Mouse (Mus musculus): ENCODE data around the gene Lhfp. TPM values are rescaled to one million over a fixed set of nuclear protein-coding genes. Genes with fewer than 3 reads are reported as not detected.

Gene Lhfp
- polyA plus RNA-seq, 1 experiment: 288 TPM

DNA sequence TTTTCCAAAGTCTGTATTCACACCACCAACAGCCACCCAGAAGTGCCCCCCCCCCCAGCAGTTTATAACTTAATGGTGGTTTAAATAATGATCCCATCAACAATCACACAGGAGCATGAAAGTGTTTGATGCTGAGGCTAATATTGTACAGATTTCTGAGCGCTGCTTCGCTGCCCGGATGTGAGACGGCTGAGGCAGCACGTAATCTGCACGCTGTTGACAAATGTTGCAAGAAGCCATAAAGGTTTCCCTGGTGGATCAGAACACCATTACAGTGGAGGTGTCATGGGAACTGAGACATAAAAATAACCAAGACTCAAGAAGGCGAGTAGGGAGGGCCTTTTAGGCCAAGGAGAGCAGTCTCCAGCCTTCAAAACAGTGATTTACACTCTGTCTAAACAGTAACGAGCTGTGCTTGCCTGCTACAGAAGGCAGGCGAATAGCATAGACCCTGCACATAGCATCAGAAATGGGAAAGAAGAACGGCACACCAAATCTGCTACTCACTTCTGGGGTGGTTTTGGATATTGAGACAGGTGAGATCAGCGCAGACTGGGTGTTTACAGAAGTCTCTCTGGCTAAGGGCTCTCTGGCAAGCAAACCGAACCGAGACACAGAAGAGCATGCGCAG lies 248.4 kb downstream of the Lhfp start:
- TF ChIP-seq CTCF (IDR thresholded peaks at IDR 0.05; ENCODE audit: insufficient read depth, low read length): no peak
- TF ChIP-seq POLR2A (IDR thresholded peaks at IDR 0.05; ENCODE audit: borderline replicate concordance, extremely low read depth, low read depth, low read length): no peak
- no peak for DNase-seq
- Histone ChIP-seq H3K4me3 (replicated peaks; ENCODE audit: extremely low read depth, low read depth, low read length) (no peak overlapping the region), H3K4me1 (ENCODE audit: control insufficient read depth, insufficient read depth, low read length) (no peaks in the 10 kb centered on the region)
- 81% methylated on average over 14 of the region's 14 CpGs for WGBS

DNA sequence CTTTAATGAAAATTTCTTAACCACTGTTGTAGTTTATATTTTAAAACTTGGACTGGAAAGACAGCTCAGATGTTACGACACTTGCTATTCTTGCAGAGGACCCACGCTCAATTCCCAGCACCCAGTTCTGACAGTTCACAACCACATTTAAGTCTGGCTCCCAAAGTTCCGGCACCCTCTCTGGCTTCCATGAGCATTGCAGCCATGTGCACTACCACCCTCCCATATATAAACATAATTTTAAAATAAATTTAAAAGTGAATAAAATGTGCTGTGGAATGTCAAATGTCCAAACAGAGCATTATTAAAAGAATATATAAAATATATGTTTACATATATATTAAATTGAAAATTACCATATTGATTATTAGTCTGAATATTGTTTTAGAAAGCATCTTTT lies 249.9 kb downstream of the Lhfp start:
- H3K4me1 ChIP-seq (ENCODE audit: control insufficient read depth, insufficient read depth, low read length): no peaks in the 10 kb centered on the region
- TF ChIP-seq CTCF (IDR thresholded peaks at IDR 0.05; ENCODE audit: insufficient read depth, low read length) (no peak), POLR2A (IDR thresholded peaks at IDR 0.05; ENCODE audit: borderline replicate concordance, extremely low read depth, low read depth, low read length) (no peak)
- WGBS: 95% methylated on average over 3 of the region's 3 CpGs
- H3K4me3 ChIP-seq (replicated peaks; ENCODE audit: extremely low read depth, low read depth, low read length): no peak overlapping the region
- DNase-seq: no peak

DNA sequence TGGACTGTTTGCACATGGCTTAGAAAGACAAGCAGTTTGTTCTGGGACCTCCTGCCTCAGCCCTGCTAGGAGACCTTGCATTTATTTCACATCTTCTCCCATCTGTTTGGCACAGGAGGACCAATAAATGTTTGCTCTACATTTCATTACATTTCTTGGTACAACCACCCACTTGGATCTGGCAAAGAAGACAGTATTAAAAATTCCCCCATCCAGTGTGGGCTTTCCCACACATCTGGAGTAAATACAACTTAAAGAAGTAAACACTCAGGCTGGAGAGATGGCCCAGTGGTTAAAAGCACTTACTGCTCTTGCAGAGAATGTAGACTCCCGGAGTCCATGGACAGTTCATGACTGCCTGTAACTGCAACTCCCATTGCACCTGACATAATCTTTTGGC lies 250.6 kb downstream of the Lhfp start:
- DNase-seq: no peak
- WGBS: 51% methylated on average over 1 of the region's 1 CpGs
- no peaks in the 10 kb centered on the region for H3K4me1 ChIP-seq (ENCODE audit: control insufficient read depth, insufficient read depth, low read length)
- TF ChIP-seq CTCF (IDR thresholded peaks at IDR 0.05; ENCODE audit: insufficient read depth, low read length) (no peak), POLR2A (IDR thresholded peaks at IDR 0.05; ENCODE audit: borderline replicate concordance, extremely low read depth, low read depth, low read length) (no peak)
- no peak overlapping the region for H3K4me3 ChIP-seq (replicated peaks; ENCODE audit: extremely low read depth, low read depth, low read length)

DNA sequence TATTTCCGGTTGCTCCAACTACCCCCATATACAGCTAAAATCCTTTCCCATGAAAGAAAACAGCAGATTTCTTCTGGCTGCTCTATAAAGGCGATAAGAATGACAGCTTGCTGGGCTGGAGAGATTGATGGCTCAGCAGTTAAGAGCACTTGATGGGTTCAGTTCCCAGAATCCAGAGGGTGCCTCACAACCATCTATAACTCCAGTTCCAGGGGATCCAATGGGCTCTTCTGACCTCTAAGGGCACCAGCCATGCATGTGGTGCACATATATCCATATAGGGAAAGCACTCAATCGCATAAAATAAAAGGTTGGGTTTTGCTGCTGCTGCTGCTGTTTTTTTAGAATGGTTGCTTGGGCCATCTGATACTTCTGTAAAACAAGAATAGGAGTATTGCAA lies 251.1 kb downstream of the Lhfp start:
- no peak for DNase-seq
- no peak overlapping the region for H3K4me3 ChIP-seq (replicated peaks; ENCODE audit: extremely low read depth, low read depth, low read length)
- TF ChIP-seq CTCF (IDR thresholded peaks at IDR 0.05; ENCODE audit: insufficient read depth, low read length) (no peak), POLR2A (IDR thresholded peaks at IDR 0.05; ENCODE audit: borderline replicate concordance, extremely low read depth, low read depth, low read length) (no peak)
- 61% methylated on average over 3 of the region's 3 CpGs for WGBS
- H3K4me1 ChIP-seq (ENCODE audit: control insufficient read depth, insufficient read depth, low read length): no peaks in the 10 kb centered on the region

DNA sequence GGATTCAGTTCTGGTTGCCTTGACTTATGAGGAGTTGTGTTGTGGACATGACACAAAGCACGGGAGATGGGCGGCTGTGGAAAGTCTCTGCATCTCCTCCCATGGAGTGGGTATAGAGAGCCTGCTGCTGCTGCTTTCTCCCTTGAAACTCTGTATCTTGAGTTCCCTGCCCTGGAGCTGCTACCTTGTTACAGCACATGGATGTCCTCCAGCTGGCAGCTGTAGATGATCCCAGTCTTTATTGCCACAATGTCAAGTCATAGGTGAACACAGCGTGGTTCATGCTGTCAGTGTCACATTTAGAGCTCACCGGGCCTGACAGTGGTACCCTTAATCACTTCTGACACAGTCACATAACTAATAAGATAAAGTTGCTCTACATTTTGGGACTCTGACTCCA lies 251.7 kb downstream of the Lhfp start:
- Histone ChIP-seq H3K4me1 (ENCODE audit: control insufficient read depth, insufficient read depth, low read length) (no peaks in the 10 kb centered on the region), H3K4me3 (replicated peaks; ENCODE audit: extremely low read depth, low read depth, low read length) (no peak overlapping the region)
- DNase-seq: no peak
- 90% methylated on average over 4 of the region's 4 CpGs for WGBS
- TF ChIP-seq CTCF (IDR thresholded peaks at IDR 0.05; ENCODE audit: insufficient read depth, low read length): no peak
- TF ChIP-seq POLR2A (IDR thresholded peaks at IDR 0.05; ENCODE audit: borderline replicate concordance, extremely low read depth, low read depth, low read length): no peak

DNA sequence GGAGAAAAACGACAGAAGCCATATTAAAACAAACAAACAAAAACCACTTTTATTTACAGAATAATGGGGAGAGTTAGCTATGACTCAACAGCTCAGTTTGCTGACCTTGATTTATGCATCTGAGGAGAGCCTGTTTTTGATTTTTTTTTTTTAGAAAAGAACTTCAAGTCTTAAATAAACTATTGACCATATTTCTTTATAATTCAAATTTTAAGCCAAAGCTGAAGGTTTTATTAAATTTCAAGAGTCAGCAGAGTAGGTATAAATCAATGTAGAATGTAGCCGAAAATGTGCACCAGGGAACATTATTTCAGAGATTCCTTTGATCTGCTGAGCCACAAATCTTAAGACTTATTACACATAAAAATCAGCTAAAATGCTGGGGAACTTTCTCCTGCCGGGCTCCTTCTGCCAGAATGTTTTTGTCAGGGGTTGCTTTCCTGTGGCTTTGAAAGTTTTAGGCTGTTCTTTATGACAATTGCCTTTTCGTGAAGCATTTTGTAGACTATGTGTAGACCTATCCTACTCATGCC lies 252.6 kb downstream of the Lhfp start:
- TF ChIP-seq CTCF (IDR thresholded peaks at IDR 0.05; ENCODE audit: insufficient read depth, low read length) (no peak), POLR2A (IDR thresholded peaks at IDR 0.05; ENCODE audit: borderline replicate concordance, extremely low read depth, low read depth, low read length) (no peak)
- no peak for DNase-seq
- 65% methylated on average over 4 of the region's 4 CpGs for WGBS

DNA sequence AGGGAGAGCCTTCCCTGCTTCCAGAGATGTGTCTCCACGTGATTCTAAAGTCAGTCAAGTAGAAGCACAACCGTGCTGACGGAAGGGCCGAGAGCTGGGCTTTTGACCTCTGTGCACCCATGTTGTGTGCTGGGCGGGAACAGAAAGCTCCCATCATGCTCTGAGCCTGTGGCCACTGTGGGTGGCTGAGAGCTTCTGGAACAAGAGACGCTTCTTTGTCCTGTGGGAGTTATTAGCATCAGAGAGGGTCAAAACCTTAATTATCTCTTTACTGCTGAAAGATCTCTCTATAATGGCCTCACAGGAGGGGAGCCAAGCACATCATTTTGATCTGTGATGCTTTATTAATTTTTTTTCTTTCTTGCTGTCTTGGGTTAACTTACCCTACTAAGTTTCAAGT lies 253.5 kb downstream of the Lhfp start:
- DNase-seq: no peak
- TF ChIP-seq POLR2A (IDR thresholded peaks at IDR 0.05; ENCODE audit: borderline replicate concordance, extremely low read depth, low read depth, low read length): no peak
- TF ChIP-seq CTCF (IDR thresholded peaks at IDR 0.05; ENCODE audit: insufficient read depth, low read length): no peak
- Histone ChIP-seq H3K4me1 (ENCODE audit: control insufficient read depth, insufficient read depth, low read length) (no peaks in the 10 kb centered on the region), H3K4me3 (replicated peaks; ENCODE audit: extremely low read depth, low read depth, low read length) (no peak overlapping the region)
- 82% methylated on average over 6 of the region's 6 CpGs for WGBS

More for the DNA sequence above, 252.6 kb downstream of the Lhfp start:
- H3K4me3 ChIP-seq (replicated peaks; ENCODE audit: extremely low read depth, low read depth, low read length): no peak overlapping the region
- no peaks in the 10 kb centered on the region for H3K4me1 ChIP-seq (ENCODE audit: control insufficient read depth, insufficient read depth, low read length)

DNA sequence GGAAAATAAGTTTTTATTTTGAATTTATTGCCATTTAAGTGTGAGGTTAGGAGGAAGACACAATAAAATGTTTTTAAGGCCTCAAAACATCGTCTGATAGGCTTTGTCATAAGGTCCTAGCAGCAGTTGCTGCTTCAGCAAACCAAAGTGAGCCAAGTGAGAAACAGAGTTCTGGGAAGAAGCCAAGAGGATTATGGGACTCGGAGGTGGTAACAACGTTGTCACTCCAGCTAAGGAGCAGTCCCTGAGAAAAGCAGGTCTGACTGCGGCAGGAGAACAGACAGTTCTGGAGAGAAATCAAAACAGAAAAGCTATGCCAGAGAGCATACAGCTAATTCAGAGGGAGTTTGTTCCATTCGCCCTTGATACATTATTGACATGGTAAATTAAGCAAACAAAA lies 260.5 kb downstream of the Lhfp start:
- Histone ChIP-seq H3K4me3 (replicated peaks; ENCODE audit: extremely low read depth, low read depth, low read length) (no peak overlapping the region), H3K4me1 (ENCODE audit: control insufficient read depth, insufficient read depth, low read length) (no peaks in the 10 kb centered on the region)
- WGBS: 69% methylated on average over 5 of the region's 5 CpGs
- TF ChIP-seq POLR2A (IDR thresholded peaks at IDR 0.05; ENCODE audit: borderline replicate concordance, extremely low read depth, low read depth, low read length): no peak
- no peak for TF ChIP-seq CTCF (IDR thresholded peaks at IDR 0.05; ENCODE audit: insufficient read depth, low read length)
- DNase-seq: no peak

DNA sequence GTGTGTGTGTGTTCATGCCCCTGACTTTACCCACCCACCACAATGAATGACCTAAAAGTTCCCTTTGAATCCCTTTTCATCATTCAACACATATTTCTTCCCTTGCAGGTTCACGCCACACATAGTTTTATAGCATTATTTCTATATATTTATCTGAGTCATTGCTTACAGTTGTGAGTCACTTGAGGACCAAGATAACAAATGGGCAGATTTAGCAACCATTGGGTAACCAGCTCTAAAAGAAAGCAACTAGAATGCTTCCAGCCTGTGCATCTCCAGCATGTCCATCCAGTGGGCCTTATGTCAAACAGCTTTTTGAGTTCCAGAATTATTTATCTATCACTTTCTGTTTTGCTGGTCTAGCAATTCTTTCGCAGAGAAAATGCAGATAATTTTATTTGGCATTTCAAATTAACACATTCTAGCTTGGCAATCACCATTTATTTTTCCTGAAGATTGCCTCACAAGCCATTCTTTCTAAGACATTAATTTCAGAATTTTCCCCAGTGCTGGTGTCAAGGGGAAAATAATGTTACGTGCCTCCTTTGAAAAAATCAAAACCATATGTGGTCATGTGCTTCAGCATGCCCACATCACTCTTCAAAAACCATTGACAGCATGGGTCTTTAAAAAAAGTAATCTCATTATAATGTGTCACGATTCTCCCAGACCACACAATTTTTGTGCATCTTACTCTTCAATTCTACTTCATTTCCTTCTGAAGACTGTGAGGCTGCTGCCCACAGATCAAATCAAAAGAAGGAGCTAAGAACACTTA lies 263.0 kb downstream of the Lhfp start:
- WGBS: 75% methylated on average over 4 of the region's 4 CpGs

DNA sequence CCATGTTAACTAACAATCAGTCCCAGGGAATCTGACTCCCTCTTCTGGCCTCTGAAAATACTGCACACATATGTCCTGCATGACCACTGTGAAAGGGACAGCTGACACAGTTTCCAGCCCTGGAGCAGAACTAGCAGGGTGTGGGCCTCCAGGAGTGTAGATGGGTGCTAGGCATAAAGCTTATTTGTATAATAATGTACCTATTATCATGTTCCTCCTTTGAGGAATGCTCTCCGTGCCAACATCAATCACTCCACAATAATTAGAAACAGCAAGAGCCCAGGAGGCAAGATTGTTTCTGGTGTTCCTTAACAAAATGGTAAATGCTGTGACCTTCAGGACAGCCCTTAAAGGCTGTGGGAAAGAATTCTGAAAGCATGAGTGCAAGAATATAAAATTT lies 264.5 kb downstream of the Lhfp start:
- Histone ChIP-seq H3K4me1 (ENCODE audit: control insufficient read depth, insufficient read depth, low read length) (no peaks in the 10 kb centered on the region), H3K4me3 (replicated peaks; ENCODE audit: extremely low read depth, low read depth, low read length) (no peak overlapping the region)
- WGBS: 96% methylated on average over 1 of the region's 1 CpGs
- DNase-seq: no peak
- no peak for TF ChIP-seq POLR2A (IDR thresholded peaks at IDR 0.05; ENCODE audit: borderline replicate concordance, extremely low read depth, low read depth, low read length)
- no peak for TF ChIP-seq CTCF (IDR thresholded peaks at IDR 0.05; ENCODE audit: insufficient read depth, low read length)

More for the DNA sequence above, 263.0 kb downstream of the Lhfp start:
- TF ChIP-seq POLR2A (IDR thresholded peaks at IDR 0.05; ENCODE audit: borderline replicate concordance, extremely low read depth, low read depth, low read length) (no peak), CTCF (IDR thresholded peaks at IDR 0.05; ENCODE audit: insufficient read depth, low read length) (no peak)
- Histone ChIP-seq H3K4me3 (replicated peaks; ENCODE audit: extremely low read depth, low read depth, low read length) (no peak overlapping the region), H3K4me1 (ENCODE audit: control insufficient read depth, insufficient read depth, low read length) (no peaks in the 10 kb centered on the region)
- no peak for DNase-seq

Data from lung, adult 2 months (tissue).